Mouse (Mus musculus) natural killer cell, adult 2 months (primary cell): ENCODE measurements around the gene Laptm4a.

Source experiments
- DNase-seq, 2 experiments: peaks; one replicate each; pipeline ENCODE4 v3.0.0; 2022; ENCODE audit warnings: low spot score in 2 of 2

Laptm4a gene

DNA sequence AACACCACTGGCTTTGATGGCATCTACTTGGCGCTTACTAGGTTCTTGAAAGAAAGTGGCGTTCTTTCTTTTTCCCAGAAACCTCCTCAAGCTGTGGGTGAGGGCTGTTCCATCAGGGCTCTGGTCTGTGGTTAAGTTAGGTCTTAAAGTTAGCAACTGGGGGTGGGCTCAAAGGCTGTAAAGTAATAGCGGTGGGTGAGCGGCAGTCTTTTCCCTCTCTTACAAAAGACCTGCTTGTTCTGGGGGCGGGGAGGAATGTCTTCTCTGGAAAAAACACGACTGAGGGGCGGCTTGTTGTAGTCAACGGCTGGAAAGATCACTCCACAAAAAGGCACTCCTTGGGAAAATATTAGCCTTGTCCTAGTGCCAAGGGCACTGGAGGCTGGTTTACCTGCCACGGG, 32.7 kb downstream of the Laptm4a start:
- DNase-seq, result no peak

DNA sequence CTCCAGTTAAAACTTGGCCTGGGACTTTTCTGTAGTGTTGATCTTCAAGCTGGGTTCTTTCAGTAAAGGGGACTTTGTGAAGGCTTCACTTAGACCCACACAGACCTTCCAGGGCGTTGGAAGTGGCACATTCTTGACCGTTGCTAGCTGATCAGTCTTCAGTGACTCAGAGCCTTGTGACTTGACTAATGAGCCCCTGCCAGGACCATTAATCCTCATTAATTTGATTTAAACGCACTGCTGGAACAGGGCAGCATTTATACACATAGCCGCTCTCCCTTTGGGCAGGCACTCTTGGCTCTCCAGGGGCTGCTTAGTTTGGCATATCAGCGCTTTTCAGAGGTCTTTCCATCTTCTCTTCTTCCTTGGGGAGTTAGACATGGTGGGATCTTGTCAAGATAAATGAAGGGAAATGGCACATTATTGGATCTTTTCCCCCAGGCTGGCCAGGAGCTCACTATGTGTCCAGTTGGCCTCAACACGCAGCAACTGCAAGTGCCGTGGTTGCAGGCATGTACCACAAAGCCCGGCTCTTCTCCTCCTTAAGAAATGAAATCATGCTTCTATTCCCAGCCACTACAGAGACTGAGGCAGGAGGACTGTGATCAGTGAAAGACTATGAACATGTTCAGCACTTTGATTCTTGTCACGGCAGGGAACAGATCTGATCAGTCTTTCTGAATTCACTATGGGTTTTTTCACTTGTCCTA, 40.3 kb downstream of the Laptm4a start:
- no peak for DNase-seq

- no peak for DNase-seq
These were observed 48.4 kb downstream of the Laptm4a start for GRCm38 (mm10) chr12:8969828-8970227.

- DNase-seq, result peak; percentile 85 to 90
These were observed 52.5 kb downstream of the Laptm4a start, which contains the start of gene Wdr35 for GRCm38 (mm10) chr12:8973820-8974465. Gene Wdr35, plus strand, starts transcription at chr12:8973892.

DNA sequence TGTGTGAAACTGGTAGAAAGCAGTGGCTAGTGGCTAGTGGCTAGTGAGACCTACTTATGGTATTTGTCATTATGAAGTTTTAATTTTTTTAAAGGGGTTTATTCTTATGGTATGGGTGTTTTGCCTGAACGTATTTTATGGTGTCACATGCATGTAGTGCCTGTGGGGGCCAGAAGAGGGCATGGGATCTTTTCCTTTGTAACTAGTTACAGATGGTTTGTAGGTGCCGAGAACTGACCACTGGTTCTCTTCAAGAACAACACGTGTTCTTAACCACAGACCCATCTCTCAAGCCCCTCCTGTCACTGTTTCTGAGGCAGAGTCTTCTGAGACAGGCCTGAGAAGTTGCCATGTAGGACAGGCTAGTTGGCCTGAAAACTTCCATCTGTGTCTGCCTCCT, 53.6 kb downstream of the Laptm4a start:
- no peak for DNase-seq
